ENCODE assay signal across 9 mouse cellular contexts in the genomic region with DNA sequence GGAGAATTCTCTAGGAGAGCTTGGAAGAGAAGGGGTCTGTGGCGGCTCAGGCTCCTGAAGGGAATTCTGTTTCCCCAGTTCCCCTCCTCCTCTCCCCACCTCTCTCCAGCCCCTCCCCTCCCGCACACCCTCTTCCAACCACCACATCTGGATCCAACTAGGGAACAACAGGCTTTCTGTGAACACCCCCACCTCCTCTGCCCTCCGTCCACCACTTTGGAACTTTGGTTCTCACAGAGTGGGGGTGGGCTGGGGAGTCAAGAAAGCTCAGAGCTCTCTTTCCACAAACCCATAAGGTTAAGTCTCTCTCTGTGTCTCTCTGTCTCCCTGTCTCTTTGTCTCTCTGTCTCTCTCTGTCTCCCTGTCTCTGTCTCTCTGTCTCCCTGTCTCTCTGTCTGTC. TPM values are rescaled to one million over a fixed set of nuclear protein-coding genes. Genes with fewer than 3 reads are reported as not detected.
DNase-seq lines count a peak whose midpoint lies in the region; ATAC-seq lines count a peak whose summit lies in the region.
"Had no signal": no experiment of that assay in that cellular context is flagged by ENCODE, and none has a peak within 500 bp of the region (broad histone marks: within the 10 kb centered on the region; RNA-seq: fewer than 3 reads in every experiment).

No protein-coding gene starts in this region.

- H3K4me2 ChIP-seq in kidney, embryonic 14.5 days (replicated peaks; ENCODE audit: low read depth, low read length), result peak overlapping the region; percentile 12; the same call in 1 of the 2 replicates
- H3K4me2 ChIP-seq in neural tube, embryonic 12.5 days (replicated peaks), result peak overlapping the region; percentile 19; the same call in 1 of the 2 replicates
- H3K4me2 ChIP-seq: midbrain, embryonic 15.5 days had no signal

- H3K27me3 ChIP-seq in kidney, embryonic 14.5 days (ENCODE audit: control insufficient read depth, insufficient read depth, low read length), result no peaks in the 10 kb centered on the region
- H3K27me3 ChIP-seq in neural tube, embryonic 12.5 days (replicated peaks), result no peaks in the 10 kb centered on the region
- H3K27me3 ChIP-seq: midbrain, embryonic 15.5 days had no signal

- H3K4me3 ChIP-seq in kidney, embryonic 14.5 days (ENCODE audit: low read length), result no peak overlapping the region
- H3K4me3 ChIP-seq in neural tube, embryonic 12.5 days, result no peak overlapping the region
- H3K4me3 ChIP-seq: midbrain, embryonic 15.5 days had no signal

- DNase-seq in kidney, postnatal 10 days, result no peak
- DNase-seq in embryo, embryonic 11 days, result peak; percentile 90
- peak; percentile 76 for DNase-seq in fibroblast of lung, adult 2 months (ENCODE audit: low read depth)
- no peak for DNase-seq in urinary bladder, postnatal 4 days (ENCODE audit: low spot score in 2 of 2)
- no peak for DNase-seq in retina, postnatal 1 day
- DNase-seq: adrenal gland, postnatal 36 days had no signal

- H3K36me3 ChIP-seq in kidney, embryonic 14.5 days (ENCODE audit: control insufficient read depth, insufficient read depth, low read length), result no peaks in the 10 kb centered on the region
- H3K36me3 ChIP-seq in neural tube, embryonic 12.5 days, result no peaks in the 10 kb centered on the region
- H3K36me3 ChIP-seq: midbrain, embryonic 15.5 days had no signal

- ATAC-seq in kidney, embryonic 14.5 days (ENCODE audit: low FRiP score, low TSS enrichment), result peak; percentile 63; the same call in 1 of the 2 replicates
- ATAC-seq in neural tube, embryonic 12.5 days (ENCODE audit: low FRiP score, low read depth), result no peak
- ATAC-seq: midbrain, embryonic 15.5 days had no signal

- no peaks in the 10 kb centered on the region for H3K9me3 ChIP-seq in kidney, embryonic 14.5 days (ENCODE audit: control insufficient read depth, low read length)
- no peaks in the 10 kb centered on the region for H3K9me3 ChIP-seq in neural tube, embryonic 12.5 days
- H3K9me3 ChIP-seq: midbrain, embryonic 15.5 days had no signal

- H3K27ac ChIP-seq in kidney, embryonic 14.5 days (ENCODE audit: low read depth, low read length), result peak overlapping the region; percentile 91
- peak overlapping the region; percentile 37; the same call in 1 of the 2 replicates for H3K27ac ChIP-seq in neural tube, embryonic 12.5 days
- H3K27ac ChIP-seq: midbrain, embryonic 15.5 days had no signal

- H3K4me1 ChIP-seq in kidney, embryonic 14.5 days (ENCODE audit: control insufficient read depth, insufficient read depth, low read length), result peaks cover 20% of the 10 kb centered on the region
- peaks cover 14% of the 10 kb centered on the region for H3K4me1 ChIP-seq in neural tube, embryonic 12.5 days
- H3K4me1 ChIP-seq: midbrain, embryonic 15.5 days had no signal

- WGBS in kidney, embryonic 14.5 days, result 29% methylated on average over 3 of the region's 3 CpGs
- WGBS in neural tube, embryonic 12.5 days, result 24% methylated on average over 3 of the region's 3 CpGs

- H3K9ac ChIP-seq in kidney, embryonic 14.5 days (ENCODE audit: low read depth, low read length), result no peak overlapping the region
- H3K9ac ChIP-seq in neural tube, embryonic 12.5 days, result peak overlapping the region; percentile 4; the same call in 1 of the 2 replicates
- H3K9ac ChIP-seq: midbrain, embryonic 15.5 days had no signal

RNA-seq across cellular contexts. Expression of gene Oaf, which starts 13.1 kb away (rescaled TPM):
- 88.5 and 88.9 TPM in 2 replicates for polyA plus RNA-seq in kidney, embryonic 14.5 days (2014; fragmentation: Nextera tagmentation; extraction: Ambion mirVana)
- 37.2 and 40.0 TPM in 2 replicates for polyA plus RNA-seq in neural tube, embryonic 12.5 days (2016; fragmentation: Nextera tagmentation; extraction: Ambion mirVana)

RNA-seq across cellular contexts. Expression of gene Pou2f3, which starts 42.6 kb away (rescaled TPM):
- polyA plus RNA-seq in kidney, embryonic 14.5 days (2014; fragmentation: Nextera tagmentation; extraction: Ambion mirVana), result 0.11 TPM in 1 of 2 replicates, not detected in the other
- polyA plus RNA-seq in neural tube, embryonic 12.5 days (2016; fragmentation: Nextera tagmentation; extraction: Ambion mirVana), result not detected in 2 replicates

RNA-seq across cellular contexts. Expression of gene Trim29, which starts 57.9 kb away (rescaled TPM):
- 0.31 and 0.50 TPM in 2 replicates for polyA plus RNA-seq in kidney, embryonic 14.5 days (2014; fragmentation: Nextera tagmentation; extraction: Ambion mirVana)
- polyA plus RNA-seq in neural tube, embryonic 12.5 days (2016; fragmentation: Nextera tagmentation; extraction: Ambion mirVana), result 1.7 and 2.4 TPM in 2 replicates

Comparison
In these comparisons a context has a peak if more than half of its experiments do, and no peak if none do; other contexts are left out.
1. DNase-seq: peak in embryo, embryonic 11 days (single experiment) and fibroblast of lung, adult 2 months (single experiment); none in kidney, postnatal 10 days (single experiment), urinary bladder, postnatal 4 days (0 of 2) and retina, postnatal 1 day (single experiment).